Mouse (Mus musculus) midbrain, embryonic 15.5 days (tissue): Measurements from ENCODE around the gene Cep97. TPM values are rescaled to one million over a fixed set of nuclear protein-coding genes. Genes with fewer than 3 reads are reported as not detected.
"Not testable (repeated sequence)": the region's sequence is repeated elsewhere in the genome, so short reads cannot be mapped to it uniquely, and the experiment has no call there.

Source experiments
- ATAC-seq: fragments of 200-750 bp; cut with Nextera tagmentation; replicated peaks from 2 replicates; pipeline ENCODE4 v1.8.0; 2017; ENCODE audit warnings: moderate TSS enrichment
- H3K27ac ChIP-seq: fragments of 300-500 bp; sonication (generic); 2 replicates; pipeline ENCODE4 v1.5.1; 2015; ENCODE audit warnings: mild to moderate bottlenecking, inconsistent platforms
- H3K27me3 ChIP-seq: fragments of 300-500 bp; sonication (generic); replicated peaks from 2 replicates; pipeline ENCODE4 v1.6.1; 2015; ENCODE audit warnings: inconsistent platforms
- H3K36me3 ChIP-seq: fragments of 300-500 bp; sonication (generic); replicated peaks from 2 replicates; pipeline ENCODE4 v1.6.1; 2015; ENCODE audit warnings: inconsistent platforms
- H3K4me1 ChIP-seq: fragments of 300-500 bp; sonication (generic); 2 replicates; pipeline ENCODE4 v1.6.1; 2015; ENCODE audit warnings: inconsistent platforms
- H3K4me2 ChIP-seq: fragments of 300-500 bp; sonication (generic); 2 replicates; pipeline ENCODE4 v1.6.1; 2015; ENCODE audit warnings: inconsistent platforms, mild to moderate bottlenecking, moderate library complexity
- H3K4me3 ChIP-seq: fragments of 300-500 bp; sonication (generic); 2 replicates; pipeline ENCODE4 v1.5.1; 2015; ENCODE audit warnings: mild to moderate bottlenecking, inconsistent platforms
- H3K9ac ChIP-seq: fragments of 300-500 bp; sonication (generic); 2 replicates; pipeline ENCODE4 v1.6.1; 2015; ENCODE audit warnings: mild to moderate bottlenecking, inconsistent platforms
- H3K9me3 ChIP-seq: fragments of 300-500 bp; sonication (generic); 2 replicates; pipeline ENCODE4 v1.6.1; 2016; ENCODE audit warnings: inconsistent platforms
- WGBS: fragments of 180-500 bp; shearing (Covaris S2); methylation state at CpG from one replicate; pipeline ENCODE4 v1.1.7; 2015; ENCODE audit warnings: mixed read lengths; 5-methylcytosine and 5-hydroxymethylcytosine counted together
- polyA plus RNA-seq: library from polyadenylated mRNA; unstranded; fragments of >200 nt; fragmentation: Nextera tagmentation; extraction: Ambion mirVana; gene quantifications from 2 replicates; pipeline ENCODE4 v1.2.1, GENCODE M21; 2015

Cep97 gene
- polyA plus RNA-seq, 1 experiment from 2014 or later, result 14.3 TPM

DNA sequence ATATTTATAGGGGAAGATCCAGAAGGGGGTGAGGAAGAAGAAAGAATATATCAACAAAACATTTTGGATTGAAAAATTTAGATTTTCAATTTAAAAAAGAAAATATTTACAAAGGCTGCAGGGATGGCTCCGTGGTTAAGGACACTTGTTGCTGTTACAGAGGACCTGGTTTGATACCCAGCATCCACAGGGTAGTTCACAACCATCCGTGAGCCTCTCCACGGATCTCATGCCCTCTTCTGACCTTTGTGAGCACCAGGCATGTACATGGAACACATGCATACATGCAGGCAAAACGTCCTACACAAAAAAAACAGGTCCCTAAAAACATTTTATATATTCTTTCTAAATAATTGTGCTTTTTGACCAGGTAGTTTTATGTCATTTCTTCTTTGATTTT lies 70.8 kb downstream of the Cep97 start:
- 0 out of 2 replicates have a peak, but pooled peaks have one; percentile 59 for ATAC-seq
- Histone ChIP-seq H3K9me3 (no peaks in the 10 kb centered on the region), H3K4me2 (no peak overlapping the region), H3K4me1 (no peaks in the 10 kb centered on the region), H3K9ac (no peak overlapping the region), H3K27me3 (no peaks in the 10 kb centered on the region), H3K27ac (no peak overlapping the region), H3K4me3 (no peak overlapping the region), H3K36me3 (0 out of 2 replicates have a peak, but pooled peaks cover 3% of the 10 kb centered on the region)
- WGBS, result 72% methylated on average over 4 of the region's 4 CpGs

GRCm38 (mm10) chr16:55863149-55863815 lies 71.4 kb downstream of the Cep97 start:
- peak; percentile 57; the same call in 1 of the 2 replicates for ATAC-seq
- H3K27me3 ChIP-seq, result no peaks in the 10 kb centered on the region
- 25% methylated on average over 7 of the region's 7 CpGs for WGBS
- H3K9me3 ChIP-seq, result no peaks in the 10 kb centered on the region
- H3K27ac ChIP-seq, result no peak overlapping the region
- no peaks in the 10 kb centered on the region for H3K4me1 ChIP-seq
- H3K36me3 ChIP-seq, result 0 out of 2 replicates have a peak, but pooled peaks cover 3% of the 10 kb centered on the region
- no peak overlapping the region for H3K9ac ChIP-seq
- H3K4me2 ChIP-seq, result no peak overlapping the region
- no peak overlapping the region for H3K4me3 ChIP-seq

DNA sequence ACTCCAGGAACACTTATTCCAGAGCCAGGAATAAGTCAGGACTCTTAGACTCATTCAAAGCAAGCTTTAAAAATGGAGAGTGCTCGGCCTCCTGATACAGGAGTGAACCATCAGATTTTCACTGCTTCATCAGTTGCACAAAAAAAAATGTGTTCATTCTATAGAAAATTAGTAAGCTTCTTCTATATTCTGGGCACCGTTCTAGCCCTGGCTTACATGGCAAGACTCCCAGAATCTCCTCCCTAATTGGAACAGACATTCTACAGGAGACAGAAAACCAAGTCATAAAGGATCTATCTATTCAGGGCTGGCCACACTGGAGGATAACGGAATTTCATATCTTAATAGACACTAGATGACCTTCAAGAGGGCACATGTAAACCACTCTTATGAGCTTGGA lies 73.6 kb downstream of the Cep97 start:
- whole genome bisulfite sequencing, result 93% methylated on average over 3 of the region's 3 CpGs

GRCm38 (mm10) chr16:55859421-55859820 lies 75.2 kb downstream of the Cep97 start:
- not testable (repeated sequence) for ATAC-seq, H3K27ac ChIP-seq, H3K9ac ChIP-seq, H3K9me3 ChIP-seq, H3K36me3 ChIP-seq, H3K27me3 ChIP-seq, H3K4me3 ChIP-seq, H3K4me1 ChIP-seq, H3K4me2 ChIP-seq
- WGBS, result 88% methylated on average over 4 of the region's 4 CpGs

More for the DNA sequence above, 73.6 kb downstream of the Cep97 start:
- Histone ChIP-seq H3K36me3 (0 out of 2 replicates have a peak, but pooled peaks cover 1% of the 10 kb centered on the region), H3K27ac (no peak overlapping the region), H3K4me1 (no peaks in the 10 kb centered on the region), H3K4me3 (no peak overlapping the region), H3K9me3 (no peaks in the 10 kb centered on the region), H3K27me3 (no peaks in the 10 kb centered on the region), H3K9ac (no peak overlapping the region), H3K4me2 (no peak overlapping the region)
- ATAC-seq, result no peak

DNA sequence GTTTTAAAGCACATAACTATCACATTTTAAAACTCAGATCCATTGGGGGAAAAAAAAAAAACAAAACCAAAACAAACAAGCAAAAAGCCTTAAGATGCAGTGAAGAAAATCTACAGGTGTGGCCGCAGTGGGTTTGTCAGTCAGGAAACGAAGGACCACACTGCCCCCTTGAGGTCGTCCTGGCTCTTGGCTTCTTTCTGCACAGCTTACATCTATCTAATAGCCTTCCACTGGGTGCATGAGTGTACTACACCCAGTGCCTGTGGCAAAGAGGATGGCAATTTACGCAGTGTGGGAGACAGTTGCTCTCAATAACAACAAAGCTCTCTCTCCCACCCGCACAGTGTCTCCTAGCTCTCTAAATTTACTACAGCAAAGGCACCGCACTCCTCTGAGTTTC lies 76.2 kb downstream of the Cep97 start:
- Histone ChIP-seq H3K9ac (no peak overlapping the region), H3K36me3 (no peaks in the 10 kb centered on the region), H3K27me3 (no peaks in the 10 kb centered on the region), H3K4me2 (no peak overlapping the region), H3K4me3 (no peak overlapping the region), H3K9me3 (no peaks in the 10 kb centered on the region), H3K4me1 (no peaks in the 10 kb centered on the region), H3K27ac (no peak overlapping the region)
- 60% methylated on average over 6 of the region's 6 CpGs for WGBS
- ATAC-seq, result peak; percentile 70; the same call in 1 of the 2 replicates

DNA sequence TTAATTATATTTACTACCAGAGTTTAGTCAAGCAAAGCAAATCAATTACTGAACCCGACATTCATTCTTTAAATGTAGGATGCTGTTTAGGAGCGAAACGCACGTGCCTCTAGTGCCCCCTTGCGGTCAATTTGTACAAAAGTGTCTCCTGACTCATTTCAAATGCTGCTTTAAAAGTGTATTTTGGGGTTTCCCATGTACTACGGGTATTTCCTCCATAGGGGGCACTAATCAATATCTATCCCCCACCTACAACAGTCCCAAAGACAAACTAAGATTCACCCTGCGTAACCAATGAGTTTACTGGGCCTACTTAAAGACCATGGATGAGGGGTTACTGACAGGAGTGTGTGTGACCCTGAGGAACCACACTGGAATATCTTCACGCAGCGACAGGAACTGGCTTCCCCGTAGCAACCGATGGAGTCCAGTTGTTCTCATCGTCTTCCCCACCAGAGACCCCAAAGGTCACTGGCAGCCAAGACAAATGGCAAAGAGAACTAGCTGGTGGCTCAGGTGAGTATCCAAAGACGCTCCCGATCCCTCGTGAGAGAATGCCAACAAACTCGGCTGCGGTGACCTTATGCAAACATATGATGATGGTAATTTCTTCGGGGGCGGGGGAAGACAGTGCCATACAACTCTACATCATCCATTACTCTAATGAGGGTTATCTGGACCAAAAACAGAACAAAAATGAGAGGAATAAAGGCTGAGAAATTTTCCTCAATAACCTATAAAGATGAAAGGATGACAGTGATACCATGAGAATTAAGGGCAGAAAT lies 81.5 kb downstream of the Cep97 start:
- H3K4me2 ChIP-seq, result no peak overlapping the region
- no peaks in the 10 kb centered on the region for H3K36me3 ChIP-seq
- no peaks in the 10 kb centered on the region for H3K27me3 ChIP-seq
- no peak overlapping the region for H3K27ac ChIP-seq
- peak; percentile 80 for ATAC-seq
- H3K4me1 ChIP-seq, result no peaks in the 10 kb centered on the region
- WGBS, result 58% methylated on average over 19 of the region's 19 CpGs
- H3K4me3 ChIP-seq, result no peak overlapping the region
- no peaks in the 10 kb centered on the region for H3K9me3 ChIP-seq
- H3K9ac ChIP-seq, result no peak overlapping the region

- H3K4me2 ChIP-seq, result no peak overlapping the region
- 36% methylated on average over 4 of the region's 4 CpGs for WGBS
- H3K4me3 ChIP-seq, result no peak overlapping the region
- H3K27me3 ChIP-seq, result no peaks in the 10 kb centered on the region
- H3K4me1 ChIP-seq, result no peaks in the 10 kb centered on the region
- peak; percentile 45; the same call in 1 of the 2 replicates for ATAC-seq
- H3K9ac ChIP-seq, result no peak overlapping the region
- H3K27ac ChIP-seq, result no peak overlapping the region
- no peaks in the 10 kb centered on the region for H3K36me3 ChIP-seq
- no peaks in the 10 kb centered on the region for H3K9me3 ChIP-seq
Measured at GRCm38 (mm10) chr16:55852515-55852914, 82.1 kb downstream of the Cep97 start.

- H3K36me3 ChIP-seq, result no peaks in the 10 kb centered on the region
- H3K4me3 ChIP-seq, result no peak overlapping the region
- 88% methylated on average over 3 of the region's 3 CpGs for WGBS
- no peak overlapping the region for H3K4me2 ChIP-seq
- no peak overlapping the region for H3K9ac ChIP-seq
- ATAC-seq, result no peak
- no peaks in the 10 kb centered on the region for H3K4me1 ChIP-seq
- H3K27me3 ChIP-seq, result no peaks in the 10 kb centered on the region
- H3K27ac ChIP-seq, result no peak overlapping the region
- H3K9me3 ChIP-seq, result no peaks in the 10 kb centered on the region
Measured at GRCm38 (mm10) chr16:55850485-55850884, 84.2 kb downstream of the Cep97 start.

Other genes starting within 250 kb of the Cep97 start
- gene Nfkbiz, start 96.0 kb downstream of the Cep97 start, polyA plus RNA-seq, result 0.96 and 1.3 TPM in 2 replicates
- 1.3 and 1.5 TPM in 2 replicates for gene Nxpe3, start 39.6 kb downstream of the Cep97 start, polyA plus RNA-seq
- gene Rpl24, start 31.4 kb upstream of the Cep97 start, polyA plus RNA-seq, result 415 and 447 TPM in 2 replicates
- 22.8 and 24.8 TPM in 2 replicates for gene Zbtb11, start 39.0 kb upstream of the Cep97 start, polyA plus RNA-seq
- gene Pcnp, start 94.9 kb upstream of the Cep97 start, polyA plus RNA-seq, result 192 and 204 TPM in 2 replicates
- 17.5 and 18.2 TPM in 2 replicates for gene Trmt10c, start 103.0 kb upstream of the Cep97 start, polyA plus RNA-seq
- gene Senp7, start 113.5 kb upstream of the Cep97 start, polyA plus RNA-seq, result 59.0 and 59.3 TPM in 2 replicates